In genomic region chr16:92632115-92632763, GRCm38 (mm10) we compare ENCODE assay signal across 9 mouse cellular contexts.
A peak's percentile ranks its signal among the peaks of the same experiment; 100 is the strongest.
DNase-seq lines count a peak whose midpoint lies in the region; ATAC-seq and TF ChIP-seq lines count a peak whose summit lies in the region.
"Had no signal": no experiment of that assay in that cellular context is flagged by ENCODE, and none has a peak within 500 bp of the region (broad histone marks: within the 10 kb centered on the region; RNA-seq: fewer than 3 reads in every experiment).

No protein-coding gene starts in this region.

- no peaks in the 10 kb centered on the region; the same call in 1 of the 2 replicates for H3K27me3 ChIP-seq in kidney, embryonic 16.5 days (ENCODE audit: insufficient read depth, low read length)
- H3K27me3 ChIP-seq in heart, adult 2 months (ENCODE audit: control insufficient read depth, insufficient read depth, low read length): no peaks in the 10 kb centered on the region
- no peaks in the 10 kb centered on the region for H3K27me3 ChIP-seq in hindbrain, embryonic 16.5 days (replicated peaks; ENCODE audit: control insufficient read depth, insufficient read depth, low read length)
- H3K27me3 ChIP-seq in midbrain, embryonic 15.5 days (replicated peaks): no peaks in the 10 kb centered on the region
- H3K27me3 ChIP-seq: liver, embryonic 13.5 days had no signal

- 17% methylated on average over 11 of the region's 11 CpGs for WGBS in kidney, embryonic 16.5 days
- 10% methylated on average over 11 of the region's 11 CpGs for WGBS in heart, adult 2 months
- WGBS in hindbrain, embryonic 16.5 days: 21% methylated on average over 11 of the region's 11 CpGs
- 17% methylated on average over 11 of the region's 11 CpGs for WGBS in midbrain, embryonic 15.5 days

- no peak overlapping the region for H3K9ac ChIP-seq in kidney, embryonic 16.5 days (replicated peaks; ENCODE audit: low read length)
- H3K9ac ChIP-seq in heart, adult 2 months (ENCODE audit: low read depth, low read length): no peak overlapping the region
- no peak overlapping the region for H3K9ac ChIP-seq in hindbrain, embryonic 16.5 days (ENCODE audit: low read depth, low read length)
- no peak overlapping the region for H3K9ac ChIP-seq in midbrain, embryonic 15.5 days
- H3K9ac ChIP-seq: liver, embryonic 13.5 days had no signal

- intact Hi-C loops in heart, adult 2 months (cut with DNase I): no loop called here

- ATAC-seq in kidney, embryonic 16.5 days (ENCODE audit: low FRiP score, low TSS enrichment): peak; percentile 88
- ATAC-seq in hindbrain, embryonic 16.5 days: peak; percentile 61
- 0 out of 2 replicates have a peak, but pooled peaks have one; percentile 37 for ATAC-seq in midbrain, embryonic 15.5 days (replicated peaks)

- no peak for TF ChIP-seq EP300 in heart, adult 2 months (IDR thresholded peaks at IDR 0.05; ENCODE audit: insufficient read depth, low read depth, low read length)

- H3K27ac ChIP-seq in kidney, embryonic 16.5 days (ENCODE audit: low read length): no peak overlapping the region
- no peak overlapping the region; the same call in 1 of the 2 replicates for H3K27ac ChIP-seq in heart, adult 2 months
- H3K27ac ChIP-seq in hindbrain, embryonic 16.5 days (ENCODE audit: low read depth, low read length): no peak overlapping the region
- no peak overlapping the region for H3K27ac ChIP-seq in midbrain, embryonic 15.5 days
- H3K27ac ChIP-seq: liver, embryonic 13.5 days had no signal

- H3K4me2 ChIP-seq in kidney, embryonic 16.5 days (replicated peaks; ENCODE audit: low read depth, low read length): peak overlapping the region; percentile 2; the same call in 1 of the 2 replicates
- H3K4me2 ChIP-seq in hindbrain, embryonic 16.5 days (ENCODE audit: low read length): no peak overlapping the region
- no peak overlapping the region for H3K4me2 ChIP-seq in midbrain, embryonic 15.5 days
- H3K4me2 ChIP-seq: liver, embryonic 13.5 days had no signal

- no peak for TF ChIP-seq POLR2A in heart, adult 2 months (IDR thresholded peaks at IDR 0.05; ENCODE audit: insufficient read depth, low read depth, low read length)

- no peak for DNase-seq in kidney, adult 8-10 months
- DNase-seq in heart, adult 2 months: peak; percentile 30 to 36
- DNase-seq in thymus, postnatal 4 days: no peak
- DNase-seq in urinary bladder, adult 2 months (ENCODE audit: low spot score): no peak
- DNase-seq in cerebellum, adult 11-12 months: no peak
- DNase-seq: liver, embryonic 13.5 days had no signal

- H3K36me3 ChIP-seq in kidney, embryonic 16.5 days (ENCODE audit: insufficient read depth, low read length): no peaks in the 10 kb centered on the region
- H3K36me3 ChIP-seq in heart, adult 2 months (ENCODE audit: control insufficient read depth, insufficient read depth, low read length): no peaks in the 10 kb centered on the region
- H3K36me3 ChIP-seq in hindbrain, embryonic 16.5 days (ENCODE audit: control insufficient read depth, insufficient read depth, low read length): no peaks in the 10 kb centered on the region
- no peaks in the 10 kb centered on the region for H3K36me3 ChIP-seq in midbrain, embryonic 15.5 days (replicated peaks)

- no peak for TF ChIP-seq CTCF in heart, adult 2 months (IDR thresholded peaks at IDR 0.05)

- H3K9me3 ChIP-seq in kidney, embryonic 16.5 days (ENCODE audit: low read length): no peaks in the 10 kb centered on the region
- H3K9me3 ChIP-seq in hindbrain, embryonic 16.5 days (ENCODE audit: control insufficient read depth, low read length): no peaks in the 10 kb centered on the region
- H3K9me3 ChIP-seq in midbrain, embryonic 15.5 days: no peaks in the 10 kb centered on the region
- H3K9me3 ChIP-seq: liver, embryonic 13.5 days had no signal

- no peaks in the 10 kb centered on the region for H3K79me2 ChIP-seq in heart, adult 2 months (replicated peaks; ENCODE audit: control insufficient read depth, insufficient read depth, low read length)

- peaks cover 12% of the 10 kb centered on the region for H3K4me1 ChIP-seq in kidney, embryonic 16.5 days (ENCODE audit: insufficient read depth, low read length)
- H3K4me1 ChIP-seq in heart, adult 2 months (ENCODE audit: control insufficient read depth, insufficient read depth, low read length): no peaks in the 10 kb centered on the region
- H3K4me1 ChIP-seq in hindbrain, embryonic 16.5 days (ENCODE audit: control insufficient read depth, insufficient read depth, low read depth, low read length): no peaks in the 10 kb centered on the region
- H3K4me1 ChIP-seq in midbrain, embryonic 15.5 days: peaks cover 4% of the 10 kb centered on the region; the same call in 1 of the 2 replicates
- H3K4me1 ChIP-seq: liver, embryonic 13.5 days had no signal

- no peak overlapping the region for H3K4me3 ChIP-seq in kidney, embryonic 16.5 days (ENCODE audit: low read length)
- H3K4me3 ChIP-seq in heart, adult 2 months: no peak overlapping the region
- no peak overlapping the region for H3K4me3 ChIP-seq in hindbrain, embryonic 16.5 days (ENCODE audit: low read length)
- H3K4me3 ChIP-seq in midbrain, embryonic 15.5 days: no peak overlapping the region
- H3K4me3 ChIP-seq: liver, embryonic 13.5 days had no signal

Comparison
In these comparisons a context has a peak if more than half of its experiments do, and no peak if none do; other contexts are left out.
1. ATAC-seq: peak in every context shown above with its lines; median percentile 88 in kidney, embryonic 16.5 days; 61 in hindbrain, embryonic 16.5 days; 37 in midbrain, embryonic 15.5 days.
2. DNase-seq: peak in heart, adult 2 months (2 of 2); none in kidney, adult 8-10 months (0 of 2), thymus, postnatal 4 days (single experiment), urinary bladder, adult 2 months (single experiment) and cerebellum, adult 11-12 months (single experiment).